28 mouse cellular contexts compared by ENCODE assay signal in genomic region chr13:114613909-114614308, GRCm38 (mm10).
"Had no signal": no experiment of that assay in that cellular context is flagged by ENCODE, and none has a peak within 500 bp of the region (broad histone marks: within the 10 kb centered on the region; RNA-seq: fewer than 3 reads in every experiment).

No protein-coding gene starts in this region.

- DNase-seq: cerebellum, adult 2 months; cerebellum, adult 8-10 months; cerebellum, adult 9-10 months; cerebellum, adult 9-11 months; cerebellum, postnatal 10 days; cerebellum, postnatal 14 days; cerebellum, postnatal 25 days; cerebellum, postnatal 36 days; embryo, embryonic 11 days; forebrain, postnatal 0 days; gastrocnemius, adult 2 months; gastrocnemius, postnatal 10 days; gastrocnemius, postnatal 14 days; gastrocnemius, postnatal 25 days; gastrocnemius, postnatal 36 days; heart, adult 18-20 months; heart, adult 2 months had no signal

- H3K36me3 ChIP-seq: embryonic facial prominence, embryonic 10.5 days; embryonic facial prominence, embryonic 12.5 days; embryonic facial prominence, embryonic 13.5 days; embryonic facial prominence, embryonic 15.5 days; forebrain, embryonic 10.5 days; forebrain, embryonic 12.5 days; forebrain, embryonic 15.5 days had no signal

- H3K9me3 ChIP-seq: embryonic facial prominence, embryonic 10.5 days; embryonic facial prominence, embryonic 12.5 days; embryonic facial prominence, embryonic 13.5 days; embryonic facial prominence, embryonic 15.5 days; forebrain, embryonic 10.5 days; forebrain, embryonic 12.5 days; forebrain, embryonic 13.5 days; forebrain, embryonic 15.5 days had no signal

- H3K27ac ChIP-seq: embryonic facial prominence, embryonic 10.5 days; embryonic facial prominence, embryonic 12.5 days; embryonic facial prominence, embryonic 13.5 days; embryonic facial prominence, embryonic 15.5 days; forebrain, embryonic 10.5 days; forebrain, embryonic 12.5 days; forebrain, embryonic 13.5 days; forebrain, embryonic 15.5 days; gastrocnemius, adult 2 months; heart, adult 2 months had no signal

- ATAC-seq: forebrain, embryonic 13.5 days; forebrain, embryonic 14.5 days; forebrain, embryonic 15.5 days; forebrain, embryonic 16.5 days; forebrain, postnatal 0 days had no signal

- H3K4me2 ChIP-seq: embryonic facial prominence, embryonic 12.5 days; embryonic facial prominence, embryonic 13.5 days; embryonic facial prominence, embryonic 15.5 days; forebrain, embryonic 12.5 days; forebrain, embryonic 13.5 days; forebrain, embryonic 15.5 days had no signal

- H3K4me3 ChIP-seq: embryonic facial prominence, embryonic 10.5 days; embryonic facial prominence, embryonic 12.5 days; embryonic facial prominence, embryonic 13.5 days; embryonic facial prominence, embryonic 15.5 days; erythroblast, embryonic 14.5 days; forebrain, embryonic 10.5 days; forebrain, embryonic 12.5 days; forebrain, embryonic 13.5 days; forebrain, embryonic 15.5 days; gastrocnemius, adult 2 months; heart, adult 2 months had no signal

- H3K27me3 ChIP-seq: embryonic facial prominence, embryonic 12.5 days; embryonic facial prominence, embryonic 13.5 days; embryonic facial prominence, embryonic 15.5 days; forebrain, embryonic 12.5 days; forebrain, embryonic 13.5 days; forebrain, embryonic 15.5 days had no signal

- H3K4me1 ChIP-seq: embryonic facial prominence, embryonic 10.5 days; embryonic facial prominence, embryonic 12.5 days; embryonic facial prominence, embryonic 13.5 days; embryonic facial prominence, embryonic 15.5 days; forebrain, embryonic 10.5 days; forebrain, embryonic 12.5 days; forebrain, embryonic 13.5 days; forebrain, embryonic 15.5 days had no signal

- H3K9ac ChIP-seq: embryonic facial prominence, embryonic 12.5 days; embryonic facial prominence, embryonic 13.5 days; embryonic facial prominence, embryonic 15.5 days; forebrain, embryonic 12.5 days; forebrain, embryonic 13.5 days; forebrain, embryonic 15.5 days; forebrain, postnatal 0 days had no signal
